Mouse (Mus musculus) Patski (cell line): ENCODE results near the gene Ptpn11. TPM values are rescaled to one million over a fixed set of nuclear protein-coding genes. Genes with fewer than 3 reads are reported as not detected.

ENCODE experiments used
- ATAC-seq: fragments of 100-300 bp; one replicate; pipeline ENCODE4 v1.8.0; 2021
- CTCF ChIA-PET: fragments of 350-600 bp; sonication (Branson Sonifier 250); formaldehyde crosslinking; loops from one replicate; lab custom pipeline; 2022; ENCODE audit warnings: inconsistent platforms; lab: Charles Lee
- POLR2A ChIA-PET: fragments of 350-600 bp; sonication (Branson Sonifier 250); formaldehyde crosslinking; loops from one replicate; lab custom pipeline; 2022; ENCODE audit warnings: antibody characterized with exemption, inconsistent platforms; lab: Charles Lee
- DNase-seq: peaks from one replicate; pipeline ENCODE4 v3.0.0-alpha.2; 2011; ENCODE audit warnings: low read depth, low spot score
- H3K27me3 ChIP-seq: fragments of 371-371 bp; one replicate; pipeline ENCODE4 v1.5.1; 2021
- CTCF ChIP-seq: fragments of 100-300 bp; IDR thresholded peaks from one replicate; pipeline ENCODE4 v1.5.1; 2021
- in situ Hi-C: fragments of 300-500 bp; cut with MboI; formaldehyde crosslinking; loops from 3 replicates; pipeline ENCODE4 v1.11.1; 2018; ENCODE audit warnings: low pct_unique_long_range_greater_than_20kb, mixed read lengths
- polyA plus RNA-seq: library from polyadenylated mRNA; unstranded; gene quantifications from one replicate; pipeline ENCODE4 v1.2.3, GENCODE M21; 2021

Ptpn11 gene
- polyA plus RNA-seq, 1 experiment from 2014 or later: 131 TPM

- DNase-seq (no peak), ATAC-seq (no peak)
- ChIA-PET POLR2A (no interaction called here), CTCF (no interaction called here)
- no peaks in the 10 kb centered on the region for H3K27me3 ChIP-seq
- TF ChIP-seq CTCF: no peak
- in situ Hi-C loops: no loop called here
These were observed 28.9 kb downstream of the Ptpn11 start for GRCm38 (mm10) chr5:121162285-121162684.

- no peak for TF ChIP-seq CTCF
- H3K27me3 ChIP-seq: no peaks in the 10 kb centered on the region
- no peak for ATAC-seq
- POLR2A ChIA-PET: no interaction called here
- CTCF ChIA-PET: interaction anchor here (0.9 to 1.9 kb wide), 4 partner anchors 8 to 20 kb away, joined by 3 to 10 read pairs (median 6); no protein-coding TSS in a partner anchor
- no peak for DNase-seq
- in situ Hi-C loops: no loop called here
These were observed 32.2 kb downstream of the Ptpn11 start for GRCm38 (mm10) chr5:121158966-121159365.

GRCm38 (mm10) chr5:121157489-121157888 is 33.7 kb downstream of the Ptpn11 start:
- ATAC-seq: no peak
- TF ChIP-seq CTCF: no peak
- DNase-seq: no peak
- in situ Hi-C loops: no loop called here
- no peaks in the 10 kb centered on the region for H3K27me3 ChIP-seq
- CTCF ChIA-PET: interaction anchor here (1.2 to 1.4 kb wide), 2 partner anchors 12 to 15 kb away, joined by 3 to 4 read pairs; no protein-coding TSS in a partner anchor
- POLR2A ChIA-PET: no interaction called here

- no peaks in the 10 kb centered on the region for H3K27me3 ChIP-seq
- POLR2A ChIA-PET: no interaction called here
- ATAC-seq (peak; percentile 70), DNase-seq (peak; percentile 50)
- in situ Hi-C loops: no loop called here
- CTCF ChIA-PET: interaction anchor here (1.0 kb wide), 1 partner anchor 20 kb away, joined by 3 read pairs; no protein-coding TSS in a partner anchor
- no peak for TF ChIP-seq CTCF
These were observed 34.2 kb downstream of the Ptpn11 start for GRCm38 (mm10) chr5:121157017-121157416.

- no peak for DNase-seq
- POLR2A ChIA-PET: interaction anchor here (1.6 kb wide), 1 partner anchor 10 kb away, joined by 6 read pairs; no protein-coding TSS in a partner anchor
- CTCF ChIA-PET: interaction anchor here (1.0 kb wide), 3 partner anchors 14 to 21 kb away, joined by 3 to 6 read pairs (median 3); no protein-coding TSS in a partner anchor
- no peak for TF ChIP-seq CTCF
- in situ Hi-C loops: no loop called here
- ATAC-seq: no peak
- H3K27me3 ChIP-seq: no peaks in the 10 kb centered on the region
These were observed 35.1 kb downstream of the Ptpn11 start for GRCm38 (mm10) chr5:121156121-121156520.

DNA sequence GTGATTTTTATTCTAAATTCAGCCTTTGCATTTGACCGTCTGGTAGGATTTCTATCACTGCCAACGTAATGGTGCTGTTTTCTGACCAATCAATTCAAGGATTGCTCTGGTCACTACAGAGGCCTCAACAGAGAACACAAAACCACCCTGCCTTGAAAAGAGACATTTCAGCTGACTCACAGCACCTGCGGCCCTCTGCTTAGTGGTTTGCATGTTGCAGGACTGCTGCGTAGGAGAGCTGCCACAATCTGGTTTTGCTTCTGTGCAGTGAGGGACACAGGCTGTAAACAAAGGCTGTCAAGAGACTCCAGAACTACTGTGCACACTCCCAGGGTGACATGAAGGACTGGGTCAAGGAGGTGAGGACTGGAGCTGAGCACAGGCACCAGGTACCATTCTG is 40.5 kb downstream of the Ptpn11 start:
- ChIA-PET CTCF (no interaction called here), POLR2A (interaction anchor here (0.6 kb wide), 1 partner anchor 13 kb away, joined by 3 read pairs; no protein-coding TSS in a partner anchor)
- H3K27me3 ChIP-seq: no peaks in the 10 kb centered on the region
- in situ Hi-C loops: no loop called here
- no peak for DNase-seq
- TF ChIP-seq CTCF: no peak
- ATAC-seq: no peak

DNA sequence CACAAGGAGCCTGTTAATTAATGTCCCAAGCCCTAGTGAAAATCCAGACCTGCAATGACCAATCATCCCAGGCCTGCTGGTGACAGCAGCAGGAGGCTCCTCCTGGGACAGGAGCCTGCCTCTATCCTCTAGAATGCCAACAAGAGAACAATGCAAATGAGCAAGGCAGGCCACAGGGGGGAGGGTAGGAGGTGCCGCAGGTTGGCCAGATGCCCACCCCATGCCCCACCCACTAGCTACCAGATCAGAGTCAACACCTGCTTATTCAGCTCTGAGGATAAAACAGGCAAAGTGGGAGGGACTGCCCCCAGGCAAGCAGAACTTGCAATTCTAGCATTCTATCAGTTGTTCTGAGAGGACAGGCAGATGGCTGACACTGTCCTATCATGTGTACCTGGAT is 42.0 kb downstream of the Ptpn11 start:
- DNase-seq (peak; percentile 76), ATAC-seq (peak; percentile 78)
- in situ Hi-C loops: no loop called here
- POLR2A ChIA-PET: interaction anchor here (1.4 kb wide), 1 partner anchor 37 kb away, joined by 3 read pairs; no protein-coding TSS in a partner anchor
- H3K27me3 ChIP-seq: no peaks in the 10 kb centered on the region
- CTCF ChIA-PET: interaction anchor here (1.2 kb wide), 2 partner anchors 18 to 36 kb away, joined by 3 to 4 read pairs; no protein-coding TSS in a partner anchor
- no peak for TF ChIP-seq CTCF

DNA sequence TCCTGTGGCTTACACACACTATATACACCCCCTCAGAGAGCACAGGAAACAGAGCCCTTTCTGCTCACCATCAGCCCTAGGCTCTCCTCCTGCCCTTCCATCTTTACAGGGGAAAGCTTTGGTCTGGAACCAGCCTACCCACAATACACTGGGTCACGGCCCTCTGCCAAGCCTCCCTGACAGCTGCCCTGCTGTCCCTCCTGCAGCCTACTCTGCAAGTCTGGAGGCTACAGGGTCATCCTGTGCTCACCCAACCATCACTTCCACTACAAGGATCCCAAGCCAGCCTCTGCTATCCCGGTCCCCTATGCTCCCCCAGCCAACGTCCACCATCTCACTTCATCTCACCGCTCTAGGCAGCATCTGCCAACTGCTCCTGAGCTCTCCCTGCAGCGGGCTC is 44.9 kb downstream of the Ptpn11 start:
- no peak for ATAC-seq

DNA sequence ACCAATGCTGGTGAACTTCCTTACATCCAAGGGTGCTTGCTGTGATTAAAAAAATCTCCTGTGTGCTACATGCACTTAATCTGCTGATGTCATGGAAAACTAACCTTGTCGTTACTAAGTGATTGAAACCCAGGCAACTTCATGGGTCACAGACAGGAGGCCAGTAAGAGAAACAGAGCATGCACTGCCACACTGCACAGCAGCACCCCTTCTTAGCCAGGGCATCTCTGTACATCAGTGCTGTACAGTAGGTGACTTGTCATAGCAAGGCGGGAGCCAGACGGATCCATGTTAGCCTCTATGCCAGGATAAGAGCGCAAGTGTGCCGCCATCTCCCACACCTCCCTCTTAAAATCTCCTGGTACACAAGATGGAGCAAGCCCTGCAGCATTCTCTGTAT is 45.6 kb downstream of the Ptpn11 start:
- CTCF ChIA-PET: interaction anchor here (0.6 to 2.8 kb wide), 3 partner anchors 12 to 15 kb away, joined by 3 to 10 read pairs (median 3); no protein-coding TSS in a partner anchor
- ATAC-seq: no peak

More for the DNA sequence above, 44.9 kb downstream of the Ptpn11 start:
- DNase-seq: no peak
- in situ Hi-C loops: no loop called here
- TF ChIP-seq CTCF: no peak
- no peaks in the 10 kb centered on the region for H3K27me3 ChIP-seq
- CTCF ChIA-PET: interaction anchor here (2.8 kb wide), 1 partner anchor 13 kb away, joined by 10 read pairs; no protein-coding TSS in a partner anchor
- POLR2A ChIA-PET: interaction anchor here (0.8 kb wide), 1 partner anchor 10 kb away, joined by 6 read pairs; no protein-coding TSS in a partner anchor

DNA sequence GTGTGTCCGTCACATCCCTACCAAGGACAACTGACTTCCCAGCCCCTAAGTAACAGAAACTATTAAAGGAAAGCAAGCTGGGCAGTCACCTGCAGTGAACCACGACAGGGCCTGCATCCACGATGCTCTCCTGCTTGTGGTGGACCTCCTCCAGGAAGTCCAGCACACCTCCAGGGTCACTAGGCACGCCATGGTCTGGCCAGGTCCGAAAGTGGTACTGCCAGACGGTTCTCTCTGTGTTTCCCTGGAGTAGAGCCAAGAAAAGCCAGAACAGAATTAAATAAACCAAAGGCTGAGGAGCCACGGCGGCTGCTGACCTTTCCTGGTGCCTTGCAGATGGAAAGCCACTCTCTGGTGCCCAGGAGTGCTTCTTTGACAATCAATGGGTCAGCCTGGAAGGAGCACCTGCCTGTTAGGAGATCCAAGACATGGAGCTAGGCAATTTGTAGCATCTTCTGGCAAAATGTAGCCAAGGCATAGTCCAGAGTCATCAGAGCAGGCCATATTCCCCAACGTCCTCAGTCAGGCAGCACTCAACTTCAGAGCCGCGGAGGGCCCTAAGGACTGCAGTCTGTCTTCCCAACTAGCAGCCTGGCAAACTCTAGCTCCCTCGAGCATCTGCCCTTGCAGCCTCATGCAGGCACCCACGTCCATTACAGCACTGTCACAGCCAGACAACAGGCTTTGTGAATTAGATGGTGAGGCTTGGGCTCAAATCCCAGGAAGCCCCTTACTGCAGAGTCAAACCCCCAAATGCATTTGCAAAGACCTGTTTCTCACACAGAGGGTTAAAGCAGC is 46.6 kb downstream of the Ptpn11 start:
- DNase-seq (no peak), ATAC-seq (no peak)
- ChIA-PET CTCF (interaction anchor here (0.8 to 2.8 kb wide), 2 partner anchors 13 to 15 kb away, joined by 3 to 10 read pairs; no protein-coding TSS in a partner anchor), POLR2A (interaction anchor here (0.6 to 1.0 kb wide), 2 partner anchors 16 to 60 kb away, joined by 3 read pairs; partner anchors contain the start of gene Rpl6)
- H3K27me3 ChIP-seq: no peaks in the 10 kb centered on the region
- in situ Hi-C loops: no loop called here
- TF ChIP-seq CTCF: no peak

More for the DNA sequence above, 45.6 kb downstream of the Ptpn11 start:
- TF ChIP-seq CTCF: no peak
- DNase-seq: no peak
- in situ Hi-C loops: no loop called here
- POLR2A ChIA-PET: no interaction called here
- no peaks in the 10 kb centered on the region for H3K27me3 ChIP-seq
